Mouse (Mus musculus): ENCODE data around the gene Rps19.
"Not testable (repeated sequence)": the region's sequence is repeated elsewhere in the genome, so short reads cannot be mapped to it uniquely, and the experiment has no call there.

The Rps19 gene

DNA sequence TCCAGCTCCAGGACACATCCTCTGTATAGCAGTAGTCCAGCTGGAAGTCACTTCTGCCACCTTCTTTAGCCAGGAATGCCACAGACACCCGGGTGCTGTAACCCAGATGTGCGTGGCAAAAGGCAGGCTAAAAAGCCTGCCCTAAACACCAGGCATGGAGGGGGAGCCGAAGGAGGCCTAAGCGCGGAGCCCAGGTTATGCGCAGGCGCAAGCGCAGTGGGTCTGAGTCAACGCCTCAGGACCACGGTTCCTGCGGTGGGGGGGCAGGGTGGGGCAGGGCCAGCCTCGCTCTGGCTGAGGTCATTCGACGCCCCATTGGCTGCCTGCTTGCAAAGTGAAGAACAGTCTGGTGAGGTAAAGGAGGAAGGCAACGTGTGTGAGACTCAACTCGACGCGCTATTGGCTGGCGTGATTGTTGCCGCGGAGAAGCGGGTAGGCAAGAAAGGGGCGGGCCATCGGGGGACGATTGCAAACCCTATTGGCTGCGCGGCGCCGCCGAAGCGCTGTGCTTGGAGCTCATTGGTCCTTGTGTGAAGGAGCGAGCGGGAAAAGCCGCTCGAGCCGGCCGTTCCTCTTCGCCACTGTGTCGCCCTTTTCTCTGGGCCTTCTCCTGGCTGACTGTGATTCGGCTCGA lies 14.5 kb upstream of the Rps19 start, which contains the start of the genes Lypd4 and Dmrtc2:
Lypd4 (minus strand) TSS at position 410 of the 634 bp plus-strand sequence.
Dmrtc2 (plus strand) TSS at position 526 of the 634 bp plus-strand sequence.
- no peak for DNase-seq (ENCODE audit: low read depth, low spot score)

DNA sequence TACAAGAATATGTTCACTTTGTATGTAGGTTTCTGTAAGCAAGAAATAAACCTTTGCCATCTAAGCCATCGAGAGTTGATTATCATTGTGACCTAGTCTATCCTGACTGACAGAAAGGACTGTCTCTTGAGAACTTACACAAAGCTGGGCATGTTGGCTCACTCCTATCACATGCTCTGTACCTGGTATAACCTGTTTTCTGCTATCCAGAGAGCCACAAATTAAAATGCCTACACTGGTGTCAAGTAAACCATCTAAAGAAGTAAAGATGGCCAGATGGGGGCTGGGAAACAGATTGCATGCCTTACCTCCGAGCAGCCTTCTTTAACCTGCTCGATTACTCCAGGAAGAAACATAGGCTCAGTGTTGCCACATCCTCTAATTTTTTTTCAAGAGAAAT lies 6.6 kb upstream of the Rps19 start:
- no peak for DNase-seq (ENCODE audit: low read depth, low spot score)

DNA sequence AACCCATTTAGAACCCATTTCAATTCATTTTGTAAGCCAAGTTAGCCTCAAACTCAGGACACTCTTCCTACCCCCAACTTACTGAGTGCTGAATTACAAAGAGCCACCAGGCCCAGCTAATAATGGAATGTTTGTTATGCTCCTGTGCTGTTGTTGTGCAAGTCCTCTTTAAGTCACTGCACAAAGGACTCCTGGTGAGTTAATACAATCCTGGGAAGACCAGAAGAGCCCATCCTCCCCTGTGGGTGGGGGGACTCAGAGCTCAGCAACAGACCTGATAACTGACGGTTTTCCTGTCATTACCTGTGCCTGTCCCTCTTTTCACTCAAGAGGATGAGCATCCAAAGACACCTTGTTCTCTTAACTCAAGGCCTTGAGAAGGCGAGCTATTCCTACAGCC lies 4.6 kb upstream of the Rps19 start:
- DNase-seq (ENCODE audit: low read depth, low spot score), result no peak

DNA sequence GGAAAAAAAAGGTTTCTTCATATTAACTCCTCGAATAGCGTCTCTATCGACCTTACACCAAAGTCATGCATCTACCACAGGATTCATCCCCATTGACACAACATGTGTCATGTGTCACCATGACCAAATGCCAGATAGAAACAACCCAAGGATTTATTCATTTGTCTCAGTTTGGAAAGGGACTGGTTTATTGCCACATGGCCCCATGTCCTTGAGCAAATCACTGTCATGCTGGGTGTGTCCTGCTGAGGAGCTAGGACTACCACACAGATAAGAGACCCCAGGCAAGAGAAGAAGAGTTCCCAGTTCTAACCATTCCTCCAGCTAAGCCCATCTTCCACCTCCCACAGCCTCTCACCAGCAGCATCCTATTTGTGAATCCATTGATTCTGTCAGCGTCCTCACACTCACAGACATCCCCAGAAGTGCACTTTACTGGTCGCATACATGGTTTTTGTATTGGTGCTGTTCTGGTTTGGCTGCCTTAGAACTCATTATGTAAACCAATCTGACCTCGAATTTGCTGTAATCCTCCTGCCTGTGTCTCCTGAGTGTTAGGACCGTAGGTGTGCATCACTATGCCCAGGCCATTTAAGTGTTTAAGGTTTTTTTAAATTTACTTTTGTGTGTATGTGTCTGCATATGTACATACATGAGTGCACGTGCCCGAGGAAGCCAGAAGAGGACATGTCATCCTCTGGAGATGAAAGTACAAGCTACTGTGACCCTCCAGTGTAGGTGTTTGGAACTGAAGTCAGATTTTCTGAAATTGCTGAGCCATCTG lies 1.6 kb upstream of the Rps19 start:
- DNase-seq (ENCODE audit: low read depth, low spot score), result no peak

DNA sequence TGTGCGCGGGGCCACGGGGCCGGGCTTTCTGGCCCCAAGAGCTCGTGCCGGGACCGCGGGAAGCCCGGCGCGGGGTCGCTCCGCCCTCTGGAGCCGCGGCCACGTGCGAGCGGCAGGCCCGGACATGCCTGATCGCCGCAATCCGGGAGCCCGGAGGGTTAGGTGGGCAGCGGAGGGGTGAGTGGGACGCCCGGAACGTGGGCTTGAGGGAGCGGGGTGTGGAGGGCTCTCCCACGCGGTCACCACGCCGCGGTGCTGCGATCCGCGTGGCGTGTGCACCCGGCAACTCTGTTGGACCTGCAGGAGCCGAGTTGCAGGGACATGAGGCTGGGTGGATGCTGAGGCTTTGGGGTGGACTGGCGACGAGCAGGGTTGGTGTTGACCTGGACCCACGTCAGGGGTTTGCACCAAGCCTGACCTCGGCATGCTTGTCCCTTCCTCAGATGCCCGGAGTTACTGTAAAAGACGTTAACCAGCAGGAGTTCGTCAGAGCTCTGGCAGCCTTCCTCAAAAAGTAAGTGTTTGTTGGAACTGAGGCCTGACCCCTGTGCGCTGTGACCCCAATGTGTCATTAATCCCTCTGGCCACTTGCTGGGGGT lies 621 bp downstream of the Rps19 start:
- peak; percentile 15 for DNase-seq (ENCODE audit: low read depth, low spot score)

DNA sequence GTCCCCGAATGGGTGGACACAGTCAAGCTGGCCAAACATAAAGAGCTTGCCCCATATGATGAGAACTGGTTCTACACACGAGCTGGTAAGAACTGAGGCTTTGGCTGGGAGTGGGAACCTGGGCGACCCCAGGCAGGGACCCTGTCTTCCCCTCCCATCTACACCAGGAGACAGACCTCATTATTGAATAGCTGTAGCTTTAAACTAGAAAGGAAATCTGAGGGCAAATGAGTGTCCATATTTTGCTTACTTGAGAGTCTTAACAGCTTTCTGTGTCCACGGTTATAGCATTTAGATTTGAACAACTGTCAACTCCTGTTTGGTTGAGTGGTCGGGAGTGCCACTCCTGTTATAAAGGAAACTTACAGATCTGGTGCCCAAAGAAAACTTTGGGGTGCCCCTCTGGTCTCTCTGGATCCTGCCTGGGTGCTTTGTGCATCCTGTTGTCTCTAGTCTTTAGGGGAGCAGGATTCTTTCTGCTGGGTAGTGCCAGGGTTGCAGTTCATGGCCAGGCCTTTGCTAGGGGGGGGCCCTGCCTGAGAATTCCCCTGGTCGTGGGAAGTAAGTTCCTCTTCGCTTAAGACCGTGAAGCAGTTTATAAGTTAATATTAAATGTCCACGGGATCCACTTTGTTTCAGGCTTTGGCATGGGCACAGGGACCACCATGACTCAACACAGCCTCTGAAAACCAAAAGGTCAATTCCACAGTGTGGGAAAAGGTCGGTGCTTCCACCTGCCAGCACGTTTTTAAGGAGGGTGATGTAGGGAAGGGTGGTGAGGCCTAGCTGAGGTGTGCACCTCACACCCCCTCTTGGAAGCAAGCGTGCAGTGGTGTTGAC lies 1.5 kb downstream of the Rps19 start:
- peak; percentile 7 for DNase-seq (ENCODE audit: low read depth, low spot score)

DNA sequence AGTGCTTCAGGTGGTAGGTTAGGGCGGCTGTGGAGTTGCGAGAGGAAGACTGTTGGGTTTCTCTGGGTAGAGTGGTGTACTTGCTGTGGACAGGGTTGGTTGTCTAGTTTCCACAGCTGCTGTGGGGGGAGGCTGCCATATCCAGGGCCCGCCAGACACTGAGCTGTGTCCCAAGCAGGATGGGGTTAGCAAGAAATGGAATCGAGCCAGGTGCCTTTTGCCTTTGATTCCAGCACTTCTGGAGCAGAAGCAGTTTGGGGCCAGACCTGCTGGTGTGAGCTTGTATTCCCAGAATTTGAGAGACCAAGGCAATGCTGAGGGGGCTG lies 2.1 kb downstream of the Rps19 start:
- DNase-seq (ENCODE audit: low read depth, low spot score), result peak; percentile 24

DNA sequence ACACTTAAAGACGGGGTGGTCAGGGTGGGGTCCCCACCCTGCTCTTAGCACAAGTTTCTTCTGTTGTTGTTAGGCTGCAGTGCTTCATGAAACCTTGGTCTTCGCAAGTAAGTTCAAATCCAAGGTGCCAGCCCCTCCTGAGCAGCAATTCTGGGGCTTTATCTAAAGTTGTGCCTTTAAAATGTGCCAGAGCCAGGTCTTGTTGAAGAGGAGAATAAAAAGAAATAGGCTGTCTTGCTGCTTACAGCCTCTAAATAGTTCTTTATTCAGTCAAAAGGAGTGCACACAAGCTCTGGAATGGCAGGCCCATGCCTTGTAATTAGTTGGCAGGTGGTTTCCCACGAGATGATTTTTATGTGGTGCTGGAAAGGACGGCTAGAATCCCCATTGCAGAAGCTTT lies 2.9 kb downstream of the Rps19 start:
- DNase-seq (ENCODE audit: low read depth, low spot score), result no peak

DNA sequence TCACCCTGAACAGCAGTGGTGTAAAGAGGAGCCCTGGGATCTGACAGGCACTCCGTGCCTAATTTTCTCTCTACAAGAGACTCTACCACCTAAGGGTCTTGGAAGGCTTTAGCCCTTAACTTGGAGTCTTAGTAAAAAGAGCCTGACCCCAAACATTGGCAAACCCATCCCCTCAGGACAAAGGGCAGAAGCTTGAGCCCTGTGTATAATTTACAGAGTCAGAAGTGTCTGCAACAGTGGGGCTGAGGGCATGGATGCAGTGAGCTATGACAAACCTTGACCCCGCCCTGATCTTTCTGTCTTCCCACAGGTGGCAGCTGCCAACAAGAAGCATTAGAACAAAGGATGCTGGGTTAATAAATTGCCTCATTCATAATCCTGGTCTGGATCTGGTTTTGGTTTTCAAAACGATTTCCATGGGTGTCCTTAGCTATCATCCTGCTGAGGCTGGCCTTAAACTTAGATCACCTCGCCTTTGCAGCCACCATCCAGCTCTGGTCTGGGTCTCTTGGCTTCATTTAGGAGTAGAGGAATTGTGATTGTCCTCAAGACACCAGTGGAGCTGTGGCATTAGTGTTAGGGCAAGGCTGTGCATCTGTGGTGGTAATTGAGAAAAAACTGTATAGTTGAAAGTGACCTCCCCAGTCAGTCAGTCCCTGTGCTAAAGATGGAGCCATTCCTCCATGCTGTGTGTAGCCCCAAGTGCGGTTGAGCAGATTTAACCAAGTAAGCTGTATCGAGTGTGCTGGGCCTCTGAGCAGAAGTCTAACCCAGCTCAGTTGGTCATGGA lies 5.5 kb downstream of the Rps19 start:
- DNase-seq (ENCODE audit: low read depth, low spot score), result peak; percentile 4

DNA sequence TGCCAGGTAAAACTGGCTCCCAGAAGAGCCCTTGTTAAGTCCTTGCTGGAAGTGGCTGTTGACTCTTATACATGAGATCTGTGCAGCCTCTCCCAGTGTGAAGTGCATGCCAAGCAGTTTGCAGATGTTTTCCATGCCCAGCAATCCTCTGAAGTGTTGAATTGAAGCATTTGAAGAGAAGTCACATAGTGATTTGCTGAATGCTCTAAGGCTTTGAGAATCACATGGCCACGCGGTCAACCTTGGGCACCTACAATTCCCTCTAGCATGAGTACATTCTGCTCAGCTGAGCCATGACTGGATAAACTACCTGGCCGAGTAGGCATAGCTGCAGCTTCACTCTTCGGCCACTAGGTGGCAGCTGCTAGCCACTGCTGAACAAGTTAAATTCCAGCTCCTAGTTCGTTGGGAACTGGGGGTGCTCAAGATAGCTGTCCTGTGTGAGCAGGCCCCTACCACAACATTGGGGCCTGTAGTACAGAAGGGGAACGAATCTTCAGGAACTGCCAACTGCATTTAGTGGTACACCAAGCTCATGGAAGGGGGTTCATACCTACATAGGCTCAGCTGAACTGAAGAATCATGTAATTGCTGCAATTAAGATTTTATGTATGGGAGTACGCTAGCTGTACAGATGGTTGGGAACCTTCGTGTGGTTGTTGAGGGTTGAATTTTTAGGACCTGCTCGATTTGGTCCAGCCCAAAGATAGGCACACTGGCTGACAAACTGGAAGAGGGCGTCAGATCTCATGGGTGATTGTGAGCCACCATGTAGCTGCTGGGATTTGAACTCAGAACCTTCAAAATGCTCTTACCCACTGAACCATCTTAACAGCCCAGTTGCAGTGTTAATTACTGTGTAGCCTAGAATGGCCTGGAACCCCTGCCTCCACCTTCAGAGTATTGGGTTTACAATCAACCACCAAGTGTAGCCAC lies 6.4 kb downstream of the Rps19 start:
- DNase-seq (ENCODE audit: low read depth, low spot score), result peak; percentile 80

DNA sequence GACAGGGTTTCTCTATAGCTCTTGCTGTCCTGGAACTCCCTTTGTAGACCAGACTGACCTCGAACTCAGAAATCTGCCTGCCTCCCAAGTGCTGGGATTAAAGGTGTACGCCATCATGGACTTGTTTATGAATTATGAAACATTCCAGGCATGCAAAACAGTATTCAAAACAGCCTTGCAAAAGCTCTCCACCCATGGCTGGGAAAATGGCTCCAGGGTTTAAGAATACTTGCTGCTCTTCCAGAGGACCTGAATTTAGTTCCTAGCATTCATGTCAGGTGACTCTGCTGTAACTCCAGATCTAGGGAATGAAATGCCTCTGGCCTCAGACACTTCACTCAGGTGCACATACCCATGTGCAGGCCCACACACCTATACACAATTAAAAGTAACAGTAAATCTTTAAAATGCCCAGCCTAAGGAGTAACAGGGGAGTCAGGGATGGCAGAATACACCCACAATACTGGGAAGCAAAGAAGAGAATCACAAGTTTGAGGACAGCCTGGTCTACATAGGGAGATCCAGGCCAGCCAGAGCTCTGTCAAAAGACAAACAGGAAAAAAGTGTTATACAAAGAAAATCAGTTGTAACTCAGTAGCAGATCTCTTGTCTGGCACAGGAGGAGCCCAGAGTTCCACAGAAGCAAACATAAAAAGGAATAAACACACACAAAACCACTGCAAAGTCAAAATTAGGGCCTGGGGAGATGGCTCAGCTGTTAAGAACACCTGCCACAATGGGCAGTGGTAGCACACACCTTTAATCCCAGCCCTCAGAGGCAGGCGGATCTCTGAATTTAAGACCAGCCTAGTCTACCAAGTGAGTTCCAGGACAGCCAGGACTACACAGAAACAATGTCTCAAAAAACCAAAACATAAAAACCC lies 7.3 kb downstream of the Rps19 start:
- DNase-seq (ENCODE audit: low read depth, low spot score), result peak; percentile 6

DNA sequence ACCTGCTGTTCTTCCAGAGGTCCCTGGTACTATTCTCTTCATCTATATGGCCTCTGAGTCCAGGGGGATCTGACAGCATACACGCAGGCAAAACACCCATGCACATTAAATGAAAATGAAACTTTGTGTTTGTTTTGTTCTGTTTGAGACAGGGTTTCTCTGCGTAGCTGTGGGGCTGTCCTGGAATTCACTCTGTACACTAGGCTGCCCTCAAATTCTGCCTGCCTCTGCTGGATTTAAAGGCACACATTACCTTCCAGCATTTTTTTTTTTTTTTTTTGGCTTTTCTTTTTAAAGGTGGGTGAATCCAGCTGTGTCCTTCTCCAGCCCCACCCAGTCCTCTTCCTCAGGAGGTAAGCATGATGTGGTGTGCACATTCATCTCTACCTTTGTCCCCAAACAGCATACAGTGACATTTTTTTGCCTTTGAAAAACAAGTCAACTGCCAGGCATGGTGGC lies 8.0 kb downstream of the Rps19 start:
- no peak for DNase-seq (ENCODE audit: low read depth, low spot score)

DNA sequence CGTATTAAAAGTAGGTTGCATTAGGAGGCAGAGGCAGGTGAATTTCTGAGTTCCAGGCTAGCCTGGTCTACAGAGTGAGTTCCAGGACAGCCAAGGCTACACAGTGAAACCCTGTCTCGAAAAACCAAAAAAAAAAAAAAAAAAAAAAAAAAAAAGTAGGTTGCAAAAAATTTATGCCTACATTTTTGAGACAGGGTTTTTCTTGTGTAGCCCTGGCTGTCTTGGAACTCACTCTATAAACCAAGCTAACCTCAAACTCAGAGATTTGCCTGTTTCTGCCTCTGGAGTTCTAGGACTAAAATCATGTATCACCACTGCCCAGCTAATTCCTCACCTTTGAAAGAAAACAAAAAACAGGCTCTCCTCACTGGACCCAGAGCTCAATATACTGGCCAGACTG lies 11.6 kb downstream of the Rps19 start:
- DNase-seq (ENCODE audit: low read depth, low spot score), result not testable (repeated sequence)

DNA sequence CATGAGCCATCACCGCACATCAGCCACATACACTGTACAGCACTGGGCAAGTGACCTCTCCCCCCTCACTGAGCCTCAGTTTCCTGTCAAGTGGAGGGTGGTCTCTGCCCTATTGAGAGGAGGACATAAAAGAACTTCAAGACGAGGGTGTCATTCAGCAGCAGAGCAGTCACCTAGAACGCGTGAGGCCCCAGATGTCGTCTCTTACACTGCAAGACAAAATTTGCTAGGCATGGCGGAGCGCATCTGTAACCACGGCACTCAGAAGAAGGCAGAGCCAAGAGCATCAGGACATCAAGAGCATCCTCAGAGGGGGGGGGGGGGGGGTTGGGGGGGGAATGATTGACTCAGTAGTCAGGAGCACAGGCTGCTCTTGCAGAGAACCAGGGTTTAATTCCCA lies 12.1 kb downstream of the Rps19 start:
- no peak for DNase-seq (ENCODE audit: low read depth, low spot score)

DNA sequence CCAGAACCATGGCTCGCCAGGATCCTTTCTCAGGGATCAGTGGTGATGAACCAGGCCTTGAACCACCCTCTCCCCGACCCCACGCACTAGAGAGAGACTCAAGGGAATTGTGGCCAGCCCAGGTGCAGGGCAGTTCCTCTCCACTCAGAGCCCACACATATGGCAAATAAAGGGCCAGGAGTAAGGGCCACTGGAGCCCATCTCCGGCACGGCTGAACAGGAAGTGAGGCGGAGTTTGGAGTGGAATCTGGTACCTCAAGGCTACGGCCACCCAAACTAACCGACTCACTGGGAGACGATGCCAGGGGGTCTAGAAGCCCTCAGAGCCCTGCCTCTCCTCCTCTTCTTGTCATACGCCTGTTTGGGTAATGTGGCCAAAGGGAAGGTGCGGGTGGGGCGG lies 13.1 kb downstream of the Rps19 start, which contains the start of gene Cd79a:
Cd79a (plus strand) TSS at position 158 of the 400 bp plus-strand sequence.
- DNase-seq (ENCODE audit: low read depth, low spot score), result no peak

DNA sequence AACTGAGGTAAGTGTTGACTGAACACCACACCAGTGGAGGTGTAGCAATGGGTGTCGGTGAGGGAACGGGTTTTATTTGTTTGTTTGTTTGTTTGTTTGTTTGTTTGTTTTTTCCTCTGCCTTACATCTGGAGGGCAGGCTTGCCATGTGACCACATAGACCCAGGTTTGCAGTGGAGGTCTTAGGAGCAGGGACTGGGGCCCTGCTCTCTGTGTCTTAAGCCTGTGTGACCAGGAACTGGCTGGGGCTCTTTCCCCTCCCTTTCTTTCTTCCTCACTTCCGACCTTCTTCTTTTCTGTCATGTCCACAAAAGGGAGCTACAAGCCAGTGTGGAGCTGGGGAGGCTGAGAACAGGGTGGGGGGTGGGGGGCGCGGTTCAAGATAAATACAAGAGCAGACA lies 13.8 kb downstream of the Rps19 start:
- no peak for DNase-seq (ENCODE audit: low read depth, low spot score)

DNA sequence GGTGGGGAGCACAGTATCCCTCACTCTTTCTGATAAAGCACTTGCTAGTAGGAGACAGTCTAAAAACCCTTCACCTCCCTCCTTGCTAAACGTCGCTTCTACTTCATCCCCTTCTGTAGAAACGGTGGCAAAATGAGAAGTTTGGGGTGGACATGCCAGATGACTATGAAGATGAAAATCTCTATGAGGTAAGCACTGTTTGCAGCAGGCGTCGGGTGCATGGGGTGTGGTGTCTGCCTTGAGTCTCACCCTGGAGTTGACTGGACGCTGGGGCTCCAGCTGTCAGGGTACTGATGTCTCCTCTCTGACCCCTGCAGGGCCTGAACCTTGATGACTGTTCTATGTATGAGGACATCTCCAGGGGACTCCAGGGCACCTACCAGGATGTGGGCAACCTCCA lies 16.9 kb downstream of the Rps19 start:
- DNase-seq (ENCODE audit: low read depth, low spot score), result no peak

DNA sequence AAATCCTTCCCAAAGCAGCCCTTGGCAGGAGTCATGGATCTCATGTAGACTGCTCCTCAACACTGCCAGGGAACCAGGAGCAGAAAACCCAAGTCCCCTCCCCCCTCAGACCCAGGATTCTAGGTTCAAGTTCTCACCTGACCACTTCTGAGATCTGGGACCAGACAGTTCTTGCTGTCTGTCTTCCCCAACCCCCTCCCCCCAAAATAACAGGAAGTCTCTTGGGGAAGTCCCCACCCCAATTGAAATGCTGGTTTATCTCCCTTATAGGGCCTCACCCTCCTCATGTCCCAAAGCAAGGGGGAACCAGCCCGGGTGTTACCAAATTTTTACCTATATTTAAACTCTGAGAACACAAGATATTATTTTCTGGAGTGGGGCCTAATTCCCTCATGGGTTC lies 17.7 kb downstream of the Rps19 start:
- DNase-seq (ENCODE audit: low read depth, low spot score), result no peak

DNA sequence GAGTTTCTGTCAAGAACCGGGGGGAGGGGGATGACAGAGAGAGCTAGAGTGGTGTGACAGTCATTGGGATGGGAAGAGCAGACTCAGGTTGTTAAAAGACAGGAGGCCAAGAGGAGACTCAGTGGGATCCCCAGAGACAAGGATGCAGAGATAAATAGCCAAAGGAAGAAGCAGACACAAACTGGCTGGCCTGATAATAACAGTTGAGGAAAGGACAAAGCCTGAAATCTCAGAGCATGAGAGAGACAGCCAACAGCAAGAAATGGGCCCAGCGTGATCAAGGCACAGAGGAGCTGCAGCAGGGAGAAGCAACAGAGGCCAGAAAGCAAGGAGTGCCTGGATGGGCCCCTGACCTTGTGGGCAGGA lies 18.1 kb downstream of the Rps19 start:
- no peak for DNase-seq (ENCODE audit: low read depth, low spot score)
